Mouse (Mus musculus) kidney, adult 2 months (tissue): Measurements from ENCODE around the gene Isoc2a.

Source experiments
- CTCF ChIP-seq: fragments of 200-500 bp; conservative IDR thresholded peaks from 2 replicates; pipeline ENCODE4 v1.5.1; 2011; ENCODE audit warnings: low read depth, mild to moderate bottlenecking, control low read depth, low read length, moderate library complexity, mixed read lengths; ENCODE audit not compliant: insufficient read depth, insufficient read length
- POLR2A ChIP-seq: fragments of 200-500 bp; IDR thresholded peaks from one replicate; pipeline ENCODE4 v1.6.1; 2011; ENCODE audit warnings: low read depth, low read length, control low read depth

DNA sequence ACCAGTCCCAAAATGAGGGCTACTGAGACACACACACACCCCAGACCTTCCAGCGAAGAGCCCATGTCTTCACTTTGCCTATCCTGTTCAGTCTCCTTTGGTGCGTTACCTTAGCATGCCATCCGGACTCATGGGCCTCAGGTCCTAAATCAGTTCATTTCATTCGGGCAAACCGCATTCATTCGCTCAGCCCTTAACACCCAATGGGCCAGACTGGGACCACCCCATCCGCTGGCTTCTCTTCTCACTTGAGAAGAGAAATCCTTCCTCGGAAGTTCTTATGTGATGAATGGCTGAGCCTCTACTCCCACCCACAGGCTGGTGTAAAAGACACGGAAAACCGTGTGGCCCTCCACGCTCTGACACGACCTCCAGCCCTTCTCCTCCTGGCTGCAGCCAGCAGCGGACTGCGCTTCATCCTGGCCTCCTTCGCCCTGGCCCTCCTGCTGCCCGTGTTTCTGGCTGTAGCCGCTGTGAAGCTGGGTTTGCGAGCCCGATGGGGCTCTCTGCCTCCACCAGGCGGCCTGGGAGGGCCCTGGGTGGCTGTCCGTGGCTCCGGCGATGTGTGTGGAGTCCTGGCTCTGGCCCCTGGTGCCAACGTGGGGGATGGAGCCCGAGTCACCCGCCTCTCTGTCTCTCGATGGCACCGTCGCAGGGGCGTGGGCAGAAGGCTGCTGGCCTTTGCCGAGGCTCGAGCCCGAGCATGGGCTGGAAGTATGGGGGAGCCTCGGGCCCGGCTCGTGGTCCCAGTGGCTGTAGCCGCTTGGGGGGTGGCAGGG is 46.8 kb downstream of the Isoc2a start:
- TF ChIP-seq CTCF (peak; percentile 36; the same call in 1 of the 2 replicates), POLR2A (no peak)
